Mouse (Mus musculus) limb, embryonic 14.5 days (tissue): ENCODE measurements around the gene Lypd1. TPM values are rescaled to one million over a fixed set of nuclear protein-coding genes. Genes with fewer than 3 reads are reported as not detected.
A peak's percentile ranks its signal among the peaks of the same experiment; 100 is the strongest.

Experiments used
- ATAC-seq: fragments of 200-750 bp; cut with Nextera tagmentation; 2 replicates; pipeline ENCODE4 v1.8.0; 2017; ENCODE audit warnings: low read depth, moderate number of reproducible peaks, moderate TSS enrichment; ENCODE audit not compliant: low FRiP score
- DNase-seq: peaks from one replicate; pipeline ENCODE4 v3.0.0-alpha.2; 2015; ENCODE audit warnings: low spot score
- H3K27ac ChIP-seq: fragments of 300-500 bp; sonication (generic); replicated peaks from 2 replicates; pipeline ENCODE4 v1.5.1; 2014; ENCODE audit warnings: low read depth, mild to moderate bottlenecking, low read length, moderate library complexity, mixed read lengths
- H3K27me3 ChIP-seq: fragments of 300-500 bp; sonication (generic); 2 replicates; pipeline ENCODE4 v1.6.1; 2014; ENCODE audit warnings: low read length, mixed read lengths; ENCODE audit not compliant: control insufficient read depth, insufficient read depth
- H3K36me3 ChIP-seq: fragments of 300-500 bp; sonication (generic); 2 replicates; pipeline ENCODE4 v1.6.1; 2014; ENCODE audit warnings: mild to moderate bottlenecking, low read length, moderate library complexity, mixed read lengths; ENCODE audit not compliant: control insufficient read depth, insufficient read depth
- H3K4me1 ChIP-seq: fragments of 300-500 bp; sonication (generic); 2 replicates; pipeline ENCODE4 v1.6.1; 2014; ENCODE audit warnings: antibody characterized with exemption, low read length, mixed read lengths; ENCODE audit not compliant: control insufficient read depth, insufficient read depth
- H3K4me2 ChIP-seq: fragments of 300-500 bp; sonication (generic); replicated peaks from 2 replicates; pipeline ENCODE4 v1.6.1; 2014; ENCODE audit warnings: low read depth, mild to moderate bottlenecking, low read length, moderate library complexity; ENCODE audit not compliant: severe bottlenecking
- H3K4me3 ChIP-seq: fragments of 300-500 bp; sonication (generic); replicated peaks from 2 replicates; pipeline ENCODE4 v1.5.1; 2014; ENCODE audit warnings: low read length
- H3K9ac ChIP-seq: fragments of 300-500 bp; sonication (generic); 2 replicates; pipeline ENCODE4 v1.6.1; 2014; ENCODE audit warnings: mild to moderate bottlenecking, low read depth, low read length, moderate library complexity; ENCODE audit not compliant: severe bottlenecking
- H3K9me3 ChIP-seq: fragments of 300-500 bp; sonication (generic); 2 replicates; pipeline ENCODE4 v1.6.1; 2016; ENCODE audit warnings: low read length; ENCODE audit not compliant: control insufficient read depth
- POLR2A ChIP-seq: fragments of 200-500 bp; IDR thresholded peaks from 2 replicates; pipeline ENCODE4 v1.8.0; 2012; ENCODE audit warnings: inconsistent platforms, mild to moderate bottlenecking, moderate library complexity, borderline replicate concordance; ENCODE audit not compliant: insufficient read depth, insufficient read length; ENCODE audit errors: extremely low read depth
- WGBS: fragments of 180-500 bp; shearing (Covaris S2); extraction: QIAGEN DNeasy Blood & Tissue Kit; methylation state at CpG from one replicate; pipeline ENCODE4 v1.1.7; 2014; 5-methylcytosine and 5-hydroxymethylcytosine counted together
- polyA plus RNA-seq, 2 experiments: library from polyadenylated mRNA; depleted of rRNA in 1 of 2; stranded (reverse) in 1 of 2; unstranded in 1 of 2; fragments of >200 nt; fragmentation: Nextera tagmentation in 1 of 2; extraction: Ambion mirVana in 1 of 2; gene quantifications; 2 replicates each; pipeline versions ENCODE4 v1.2.1 to v1.2.3; 2012 to 2014

The Lypd1 gene
- polyA plus RNA-seq, 2 experiments: 9.6 to 11.4 TPM

DNA sequence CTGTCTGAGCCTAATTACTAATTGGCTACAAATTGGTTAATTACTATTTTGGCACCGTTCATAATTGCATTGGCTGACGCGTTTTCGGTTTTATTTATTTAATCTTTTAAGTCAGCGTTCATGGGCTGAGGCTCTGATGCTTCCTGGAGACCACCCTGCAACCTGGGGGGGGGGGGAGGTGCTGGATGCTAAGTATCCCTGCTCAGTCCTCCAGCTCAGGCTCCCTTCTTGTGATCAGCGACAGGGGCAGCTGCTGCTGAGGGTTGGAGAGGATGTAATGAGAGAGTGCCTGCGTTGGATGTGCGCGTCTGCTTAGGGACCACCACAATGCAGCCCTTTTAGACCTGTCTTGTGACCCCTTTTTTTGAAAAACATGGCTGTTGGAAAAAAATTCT lies 2.0 kb downstream of the Lypd1 start:
- no peak overlapping the region for H3K27ac ChIP-seq
- peaks cover 21% of the 10 kb centered on the region; the same call in 1 of the 2 replicates for H3K27me3 ChIP-seq
- no peak for DNase-seq
- TF ChIP-seq POLR2A: no peak
- H3K9me3 ChIP-seq: no peaks in the 10 kb centered on the region
- peak overlapping the region; percentile 97 for H3K4me2 ChIP-seq
- H3K4me3 ChIP-seq: peak overlapping the region; percentile 53
- WGBS: 1% methylated on average over 9 of the region's 9 CpGs
- H3K36me3 ChIP-seq: no peaks in the 10 kb centered on the region
- peak overlapping the region; percentile 57 for H3K9ac ChIP-seq
- H3K4me1 ChIP-seq: peaks cover 23% of the 10 kb centered on the region
- no peak for ATAC-seq

DNA sequence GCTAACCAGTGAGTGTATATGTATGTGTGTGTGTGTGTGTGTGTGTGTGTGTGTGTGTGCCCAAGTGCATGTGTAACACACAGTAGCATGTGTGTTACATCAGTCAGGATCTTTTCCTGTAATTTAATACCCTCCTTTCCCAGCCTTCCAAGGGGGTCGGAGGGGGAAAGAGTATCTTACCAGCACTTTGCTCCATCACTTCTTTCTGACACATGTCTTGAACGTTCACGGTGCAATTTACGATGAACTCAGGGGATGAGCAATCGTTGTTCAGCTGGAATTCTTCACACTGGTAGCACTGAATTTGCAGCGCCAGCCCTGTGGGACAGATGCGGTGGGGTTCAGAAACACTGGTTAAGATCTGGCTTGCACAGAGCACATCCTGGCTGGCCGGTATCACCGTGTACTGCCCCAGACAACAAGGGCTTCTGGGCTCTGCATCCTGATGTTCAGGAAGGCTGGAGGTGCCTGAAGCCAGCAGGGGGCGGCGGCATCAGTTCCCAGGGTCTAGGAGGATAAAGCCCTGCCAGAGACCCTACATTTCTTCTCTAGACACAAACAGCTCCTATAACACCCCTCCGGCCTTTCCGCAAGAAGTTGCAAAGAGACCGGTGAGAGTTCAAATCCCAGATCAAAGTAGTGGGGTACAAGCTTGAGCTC lies 2.6 kb downstream of the Lypd1 start:
- Histone ChIP-seq H3K27me3 (peaks cover 21% of the 10 kb centered on the region; the same call in 1 of the 2 replicates), H3K36me3 (no peaks in the 10 kb centered on the region), H3K4me2 (peak overlapping the region; percentile 97), H3K9me3 (no peaks in the 10 kb centered on the region), H3K27ac (no peak overlapping the region), H3K4me3 (peak overlapping the region; percentile 53), H3K4me1 (peaks cover 23% of the 10 kb centered on the region), H3K9ac (peak overlapping the region; percentile 57; the same call in 1 of the 2 replicates)
- 3% methylated on average over 14 of the region's 14 CpGs for WGBS
- ATAC-seq: peak; percentile 25; the same call in 1 of the 2 replicates
- no peak for TF ChIP-seq POLR2A
- peak; percentile 54 for DNase-seq

DNA sequence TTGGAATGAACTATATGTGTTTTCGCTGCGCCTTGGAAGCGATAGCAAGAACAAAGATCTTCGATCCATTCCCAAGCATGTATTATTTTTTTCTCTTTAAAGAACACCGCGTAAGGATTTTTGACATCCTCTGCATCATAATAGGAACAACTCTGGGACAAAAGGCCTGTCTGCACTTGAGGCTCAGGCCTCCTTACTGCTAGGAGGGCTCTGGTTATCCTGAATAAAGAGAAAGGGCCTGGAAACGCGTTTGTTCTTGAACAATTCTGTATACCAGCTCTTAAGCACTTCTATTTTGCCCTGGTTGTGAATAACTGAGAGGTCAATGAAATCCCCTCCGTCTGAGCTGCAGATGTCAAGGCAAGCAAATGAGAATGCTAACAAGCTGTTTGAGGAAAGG lies 19.7 kb downstream of the Lypd1 start:
- DNase-seq: no peak
- H3K9me3 ChIP-seq: no peaks in the 10 kb centered on the region
- no peak overlapping the region for H3K9ac ChIP-seq
- WGBS: 88% methylated on average over 9 of the region's 9 CpGs
- no peaks in the 10 kb centered on the region for H3K27me3 ChIP-seq
- no peak for ATAC-seq
- no peaks in the 10 kb centered on the region for H3K4me1 ChIP-seq
- no peak overlapping the region for H3K27ac ChIP-seq
- TF ChIP-seq POLR2A: no peak
- no peak overlapping the region for H3K4me2 ChIP-seq
- H3K36me3 ChIP-seq: no peaks in the 10 kb centered on the region
- no peak overlapping the region for H3K4me3 ChIP-seq

DNA sequence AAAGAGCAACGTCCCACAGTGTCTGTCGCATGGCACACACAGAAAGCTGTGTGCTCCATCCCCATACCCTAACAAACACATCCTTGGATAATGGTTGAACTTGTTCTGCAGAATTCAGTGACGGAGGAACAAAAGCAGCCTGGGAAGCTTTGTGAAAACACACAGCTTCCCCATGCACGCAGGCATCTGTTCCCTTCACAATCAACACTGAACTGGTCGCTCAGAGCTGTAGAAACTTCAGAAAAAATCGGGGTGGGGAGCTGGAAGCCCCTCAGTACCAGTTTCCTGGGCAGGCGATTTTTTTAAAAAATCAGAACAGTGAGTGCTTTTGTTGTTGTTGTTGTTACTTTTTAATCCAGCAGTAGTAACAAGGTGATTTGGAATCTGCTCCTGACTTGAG lies 42.8 kb downstream of the Lypd1 start:
- 58% methylated on average over 7 of the region's 7 CpGs for WGBS
- H3K4me1 ChIP-seq: no peaks in the 10 kb centered on the region
- H3K27me3 ChIP-seq: no peaks in the 10 kb centered on the region
- H3K27ac ChIP-seq: no peak overlapping the region
- ATAC-seq (no peak), DNase-seq (no peak)
- H3K9me3 ChIP-seq: no peaks in the 10 kb centered on the region
- H3K36me3 ChIP-seq: no peaks in the 10 kb centered on the region
- no peak overlapping the region for H3K9ac ChIP-seq
- no peak overlapping the region for H3K4me3 ChIP-seq
- no peak for TF ChIP-seq POLR2A
- no peak overlapping the region for H3K4me2 ChIP-seq

DNA sequence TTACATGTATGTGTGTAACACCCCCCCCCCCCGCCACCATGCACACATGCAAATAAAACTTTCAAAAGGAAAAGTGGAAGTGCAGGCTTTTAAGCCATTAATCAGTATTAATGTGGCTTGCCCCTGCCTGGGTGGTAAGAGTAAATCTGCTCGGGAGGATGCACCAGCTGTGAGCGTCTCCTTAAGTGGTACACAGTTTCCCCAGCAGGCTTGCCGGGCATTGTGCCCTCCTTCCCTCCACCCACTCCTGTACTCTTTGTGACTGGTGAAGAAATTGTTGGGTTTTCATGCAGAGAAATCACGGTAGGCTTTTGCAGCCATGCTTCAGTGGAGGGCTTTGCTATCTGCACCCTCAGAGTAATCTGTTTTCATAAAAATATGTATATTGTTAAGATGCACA lies 54.3 kb downstream of the Lypd1 start:
- Histone ChIP-seq H3K4me3 (no peak overlapping the region), H3K9ac (no peak overlapping the region), H3K27ac (no peak overlapping the region), H3K27me3 (no peaks in the 10 kb centered on the region), H3K4me1 (no peaks in the 10 kb centered on the region), H3K9me3 (no peaks in the 10 kb centered on the region), H3K36me3 (no peaks in the 10 kb centered on the region), H3K4me2 (no peak overlapping the region)
- 74% methylated on average over 5 of the region's 5 CpGs for WGBS
- ATAC-seq: no peak
- no peak for TF ChIP-seq POLR2A
- no peak for DNase-seq
